Mouse (Mus musculus) left cerebral cortex, adult 18-20 months (tissue): ENCODE results near the gene Il4ra. TPM values are rescaled to one million over a fixed set of nuclear protein-coding genes. Genes with fewer than 3 reads are reported as not detected.

ENCODE experiments used
- DNase-seq, 2 experiments: peaks; one replicate each; pipeline ENCODE4 v3.0.0; 2021 to 2022; ENCODE audit warnings: low spot score in 2 of 2, mixed read lengths in 1 of 2
- long read RNA-seq, 2 experiments: library from polyadenylated mRNA; stranded (forward); transcript quantifications; one replicate each; pipeline ENCODE4 v2.0.0; 2021
- total RNA-seq, 2 experiments: library from RNA; stranded (reverse); gene quantifications; 2 replicates each; pipeline ENCODE4 v1.2.3; 2021

Gene Il4ra
- total RNA-seq, result 1 to 10 TPM; 9.0 to 9.2 TPM
- long read RNA-seq, experiment 1, full-length matches to known transcripts, result 4 of 12 reads
- long read RNA-seq, experiment 1, partial matches to known transcripts, result 1 of 12 reads
- long read RNA-seq, experiment 1, other reads (novel, unspliced or antisense), result 7 of 12 reads
- long read RNA-seq, experiment 2, full-length matches to known transcripts, result 3 of 14 reads
- long read RNA-seq, experiment 2, partial matches to known transcripts, result 4 of 14 reads
- long read RNA-seq, experiment 2, other reads (novel, unspliced or antisense), result 7 of 14 reads

GRCm38 (mm10) chr7:125551766-125552709, at the start of gene Il4ra:
Gene Il4ra (plus strand): TSS chr7:125552120.
- DNase-seq, result peak; percentile 56 to 69

- DNase-seq, result no peak
Observed at GRCm38 (mm10) chr7:125503374-125504092, 48.4 kb upstream of the Il4ra start.

- DNase-seq, result peak; percentile 43 to 69
Observed at GRCm38 (mm10) chr7:125504618-125505017, 47.3 kb upstream of the Il4ra start.

- DNase-seq, result no peak
Observed at GRCm38 (mm10) chr7:125505568-125505967, 46.4 kb upstream of the Il4ra start.

GRCm38 (mm10) chr7:125507279-125507678, 44.6 kb upstream of the Il4ra start:
- DNase-seq, result no peak

- no peak for DNase-seq
Observed at GRCm38 (mm10) chr7:125511432-125511831, 40.5 kb upstream of the Il4ra start.

GRCm38 (mm10) chr7:125511852-125512251, 40.1 kb upstream of the Il4ra start:
- DNase-seq, result no peak

GRCm38 (mm10) chr7:125515081-125515853, 36.7 kb upstream of the Il4ra start:
- DNase-seq, result no peak

- no peak for DNase-seq
Observed at GRCm38 (mm10) chr7:125516723-125517122, 35.2 kb upstream of the Il4ra start.

- no peak for DNase-seq
Observed at GRCm38 (mm10) chr7:125517470-125517869, 34.5 kb upstream of the Il4ra start.

- DNase-seq, result no peak
Observed at GRCm38 (mm10) chr7:125519715-125520114, 32.2 kb upstream of the Il4ra start.

- no peak for DNase-seq
Observed at GRCm38 (mm10) chr7:125523051-125523450, 28.9 kb upstream of the Il4ra start.

GRCm38 (mm10) chr7:125527186-125527585, 24.7 kb upstream of the Il4ra start:
- no peak for DNase-seq

GRCm38 (mm10) chr7:125527901-125528580, 23.9 kb upstream of the Il4ra start:
- DNase-seq, result no peak

- DNase-seq, result no peak
Observed at GRCm38 (mm10) chr7:125539351-125539750, 12.6 kb upstream of the Il4ra start.

- DNase-seq, result no peak
Observed at GRCm38 (mm10) chr7:125541026-125541425, 10.9 kb upstream of the Il4ra start.

- no peak for DNase-seq
Observed at GRCm38 (mm10) chr7:125541821-125542220, 10.1 kb upstream of the Il4ra start.

- DNase-seq, result no peak
Observed at GRCm38 (mm10) chr7:125542335-125543050, 9.4 kb upstream of the Il4ra start.

GRCm38 (mm10) chr7:125543497-125543896, 8.4 kb upstream of the Il4ra start:
- DNase-seq, result no peak

- DNase-seq, result no peak
Observed at GRCm38 (mm10) chr7:125545331-125545730, 6.6 kb upstream of the Il4ra start.
